Mouse (Mus musculus): ENCODE measurements around the gene Gal.

- TF ChIP-seq PAX5 (IDR thresholded peaks at IDR 0.05; ENCODE audit: low read length) (no peak), CTCF (conservative IDR thresholded peaks at IDR 0.05 in 1 of 2, IDR thresholded peaks at IDR 0.05 in 1 of 2; ENCODE audit: low read depth in 2 of 2, low read length in 2 of 2) (no peak), POLR2A (IDR thresholded peaks at IDR 0.05; ENCODE audit: low read depth, low read length) (no peak), NRF1 (IDR thresholded peaks at IDR 0.05; ENCODE audit: low read depth, low read length) (no peak), ZC3H11A (IDR thresholded peaks at IDR 0.05; ENCODE audit: low read depth, low read length) (no peak), RAD21 (IDR thresholded peaks at IDR 0.05; ENCODE audit: low read depth, low read length) (no peak), MAFK (IDR thresholded peaks at IDR 0.05; ENCODE audit: insufficient replicate concordance, low read length) (no peak), JUND (conservative IDR thresholded peaks at IDR 0.05; ENCODE audit: low read depth, low read length) (no peak), NELFE (IDR thresholded peaks at IDR 0.05; ENCODE audit: low read depth, low read length) (no peak), ETS1 (conservative IDR thresholded peaks at IDR 0.05; ENCODE audit: low read depth, low read length) (no peak)
Observed at GRCm38 (mm10) chr19:3388061-3388460, 26.3 kb downstream of the Gal start.

Measured in CH12.LX (cell line).